Mouse (Mus musculus) 3T3-L1 (cell line): ENCODE data around the gene Gm49333.

Experiments
- DNase-seq: peaks from one replicate; pipeline ENCODE4 v3.0.0-alpha.2; 2015; ENCODE audit warnings: low read depth, low spot score

Gene Gm49333

GRCm38 (mm10) chr16:20611357-20612227, at the start of gene Gm49333, which contains the start of the genes Eef1akmt4 and Alg3:
TSS of gene Gm49333 (plus strand) at chr16:20611610.
TSS of gene Eef1akmt4 (plus strand) at chr16:20611593.
TSS of gene Alg3 (minus strand) at chr16:20611735.
- peak; percentile 99 for DNase-seq

- DNase-seq = no peak
Measured at GRCm38 (mm10) chr16:20565075-20565474, 46.3 kb upstream of the Gm49333 start.

DNA sequence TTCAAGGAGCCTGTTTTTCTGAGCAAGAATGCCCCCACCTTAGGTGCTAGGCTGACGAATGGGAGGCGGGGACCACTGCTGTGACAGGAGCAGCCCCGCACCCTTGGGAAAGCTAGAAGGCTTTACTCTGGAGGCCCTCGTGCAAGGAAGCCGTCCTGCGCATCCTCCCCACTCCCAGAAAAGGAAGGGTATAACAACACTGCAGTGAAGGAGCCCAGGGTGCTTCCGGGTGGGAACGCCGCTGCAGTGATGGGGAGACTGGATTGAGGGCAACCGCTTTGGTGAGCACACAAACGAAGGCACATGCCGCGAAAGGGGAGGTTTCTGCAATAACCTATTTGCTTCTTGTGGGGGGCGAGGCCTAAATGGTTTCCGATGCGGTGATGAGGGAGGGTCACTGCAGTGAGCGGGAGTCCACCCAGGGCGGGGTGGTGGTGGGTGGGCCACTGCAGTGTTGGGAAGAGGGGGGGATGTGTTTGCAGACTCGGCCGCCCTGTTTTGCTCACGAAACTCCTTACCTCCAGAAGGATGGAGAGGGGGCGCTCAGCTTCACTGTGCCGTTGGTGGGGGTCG, 22.0 kb upstream of the Gm49333 start, which contains the start of gene Vwa5b2:
TSS of gene Vwa5b2 (plus strand) at position 106 of the 573 bp plus-strand sequence.
- DNase-seq = no peak

- no peak for DNase-seq
Measured at GRCm38 (mm10) chr16:20589939-20590679, 21.3 kb upstream of the Gm49333 start.

- no peak for DNase-seq
Measured at GRCm38 (mm10) chr16:20590680-20591038, 20.8 kb upstream of the Gm49333 start.

GRCm38 (mm10) chr16:20591076-20591705, 20.2 kb upstream of the Gm49333 start:
- DNase-seq = no peak

- DNase-seq = no peak
Measured at GRCm38 (mm10) chr16:20595060-20595673, 16.2 kb upstream of the Gm49333 start.

DNA sequence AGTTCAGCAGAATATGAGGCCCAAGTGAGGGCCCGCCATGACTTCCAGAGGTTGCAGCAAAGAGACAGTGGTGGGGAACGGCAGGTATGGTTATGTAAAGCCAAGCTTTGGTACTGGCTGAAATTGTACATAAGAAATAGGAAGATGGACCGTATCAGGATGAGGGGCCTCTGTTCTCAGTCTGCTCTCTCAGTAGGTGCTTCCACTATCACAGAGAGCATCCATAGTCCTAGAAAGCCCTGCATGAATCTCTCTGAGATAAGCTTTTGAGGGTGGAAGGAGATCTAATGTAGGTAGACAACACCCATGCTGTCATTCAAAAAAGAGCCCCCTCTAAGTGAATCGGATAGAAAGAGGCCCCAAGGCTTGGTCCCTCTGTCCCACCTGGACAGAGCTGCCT, 15.7 kb upstream of the Gm49333 start:
- no peak for DNase-seq

DNA sequence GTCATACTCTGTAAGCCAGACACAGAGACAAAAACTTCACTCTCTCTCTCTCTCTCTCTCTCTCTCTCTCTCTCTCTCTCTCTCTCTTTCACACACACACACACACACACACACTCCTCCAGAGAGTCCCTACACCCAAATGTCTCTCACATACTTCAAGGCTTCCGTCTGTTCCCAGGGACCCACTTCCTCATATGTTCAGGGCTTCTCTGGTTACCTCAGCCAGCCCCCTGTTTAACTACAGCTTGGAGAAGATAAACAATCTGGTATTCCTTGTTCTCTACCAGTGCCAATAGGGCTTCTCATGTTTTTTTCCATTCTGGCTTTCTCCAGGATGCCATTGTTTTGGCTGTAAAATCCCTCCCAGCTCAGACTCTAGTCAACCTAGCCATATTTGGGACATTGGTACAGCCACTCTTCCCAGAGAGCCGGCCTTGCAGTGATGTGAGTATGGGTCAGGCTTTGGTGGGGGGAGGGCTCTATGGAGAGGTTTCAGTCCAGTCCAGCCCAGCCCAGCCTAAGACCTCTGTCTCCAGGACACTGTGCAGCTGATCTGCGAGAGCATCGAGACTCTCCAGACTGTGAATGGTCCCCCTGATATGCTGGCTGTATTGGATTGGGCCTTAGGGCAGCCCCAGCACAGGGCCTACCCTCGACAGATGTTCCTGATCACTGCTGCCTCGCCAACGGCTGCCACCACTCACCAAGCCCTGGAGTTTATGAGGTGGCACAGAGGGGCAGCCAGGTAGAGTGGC, 14.5 kb upstream of the Gm49333 start:
- DNase-seq = no peak

GRCm38 (mm10) chr16:20600511-20600910, 10.9 kb upstream of the Gm49333 start:
- peak; percentile 58 for DNase-seq

DNA sequence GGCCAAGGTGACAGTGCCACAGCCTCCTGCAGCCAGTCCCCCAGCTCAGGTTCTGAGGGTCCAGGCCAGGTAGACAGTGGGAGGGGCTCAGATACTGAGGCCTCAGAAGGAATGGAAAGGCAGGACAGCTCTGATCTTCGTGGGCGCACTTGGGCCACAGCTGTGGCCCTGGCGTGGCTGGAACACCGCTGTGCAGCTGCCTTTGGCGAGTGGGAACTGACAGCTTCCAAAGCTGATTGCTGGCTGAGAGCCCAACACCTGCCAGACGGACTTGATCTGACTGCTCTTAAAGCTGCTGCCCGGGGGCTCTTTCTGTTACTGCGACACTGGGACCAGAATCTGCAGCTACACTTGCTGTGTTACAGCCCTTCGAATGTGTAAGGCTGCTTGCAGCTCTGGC, 6.7 kb upstream of the Gm49333 start:
- DNase-seq = no peak

GRCm38 (mm10) chr16:20610501-20611356, 681 bp upstream of the Gm49333 start:
- DNase-seq = peak; percentile 93

- DNase-seq = peak; percentile 31
Measured at GRCm38 (mm10) chr16:20619541-20620398, 8.4 kb downstream of the Gm49333 start.

DNA sequence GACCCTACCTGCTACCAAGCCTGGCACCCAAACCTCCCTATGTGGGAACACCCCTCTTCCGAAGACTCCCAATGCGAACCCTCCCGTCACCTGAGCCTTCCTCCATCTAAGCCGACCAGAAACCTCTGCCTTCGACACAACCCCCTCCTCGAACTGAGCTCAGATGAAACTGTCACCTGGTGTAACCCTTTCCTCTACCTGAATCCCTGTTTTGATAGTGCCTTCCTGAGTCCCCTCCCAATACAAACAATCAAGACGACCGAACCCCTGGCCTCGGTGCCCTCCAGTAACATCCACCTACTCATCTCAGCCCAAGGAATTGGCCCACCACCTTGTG, 9.0 kb downstream of the Gm49333 start:
- DNase-seq = peak; percentile 33

DNA sequence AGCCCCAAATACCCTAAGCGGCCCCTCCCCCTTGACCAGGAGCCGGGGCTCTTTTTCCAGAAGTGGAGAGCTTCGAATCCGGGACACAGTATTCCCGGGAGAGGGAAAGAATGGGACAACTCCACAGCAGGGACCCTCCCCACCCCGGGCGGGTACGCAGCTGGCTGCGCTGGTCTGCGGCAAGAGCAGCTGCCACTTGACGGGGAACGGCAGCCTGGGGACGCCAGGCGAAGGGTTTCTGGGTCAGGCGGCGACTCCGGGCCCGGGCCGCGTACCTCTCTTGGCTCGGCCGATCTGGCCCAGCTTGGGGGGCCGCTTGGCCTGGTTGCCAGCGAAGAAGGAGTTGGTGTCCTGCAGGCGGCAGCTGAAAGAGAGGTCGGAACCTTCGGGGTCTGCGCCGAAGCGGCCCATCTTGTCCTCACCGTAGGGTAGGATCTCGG, 9.4 kb downstream of the Gm49333 start:
- DNase-seq = no peak

DNA sequence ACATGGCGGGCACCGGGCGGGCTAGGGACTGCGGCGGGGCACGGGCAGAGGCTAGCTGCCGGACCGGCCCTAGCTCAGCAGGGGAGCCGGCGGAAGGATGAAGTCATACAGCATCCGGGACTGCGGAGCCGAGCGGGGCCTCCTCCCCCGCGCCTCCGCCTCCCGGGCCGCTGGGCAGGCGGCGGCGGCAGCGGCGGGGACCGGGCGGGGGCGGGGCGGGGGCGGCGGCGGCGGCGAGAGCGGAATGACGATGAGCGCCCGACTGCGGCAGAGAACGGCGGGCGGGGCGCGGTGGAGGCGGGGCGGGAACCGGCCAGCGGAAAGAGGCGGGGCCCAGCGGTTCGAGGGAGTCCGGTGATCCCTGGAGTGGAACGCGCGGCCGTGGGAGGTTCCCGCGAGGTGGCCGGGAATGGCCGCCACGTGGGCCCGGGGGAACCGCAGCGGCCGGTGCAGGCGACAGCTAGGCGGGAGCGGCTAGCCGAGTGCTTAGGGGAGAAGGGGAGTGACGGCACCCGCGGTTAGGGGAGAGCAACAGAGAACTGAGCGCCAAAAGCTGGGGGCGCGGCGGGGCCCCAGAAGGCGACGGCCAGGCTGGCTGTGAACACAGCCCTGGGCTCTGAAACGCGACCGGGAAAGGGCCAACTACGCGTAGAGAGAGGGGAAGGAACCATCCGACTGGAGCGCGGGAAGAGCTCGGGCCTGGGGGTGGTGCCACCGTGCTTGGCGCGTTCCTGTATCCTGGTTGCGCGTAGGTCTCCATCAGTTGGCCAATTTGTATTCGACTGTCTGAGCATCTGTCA, 10.0 kb downstream of the Gm49333 start, which contains the start of gene Camk2n2:
TSS of gene Camk2n2 (minus strand) at position 97 of the 800 bp plus-strand sequence.
- DNase-seq = peak; percentile 70

DNA sequence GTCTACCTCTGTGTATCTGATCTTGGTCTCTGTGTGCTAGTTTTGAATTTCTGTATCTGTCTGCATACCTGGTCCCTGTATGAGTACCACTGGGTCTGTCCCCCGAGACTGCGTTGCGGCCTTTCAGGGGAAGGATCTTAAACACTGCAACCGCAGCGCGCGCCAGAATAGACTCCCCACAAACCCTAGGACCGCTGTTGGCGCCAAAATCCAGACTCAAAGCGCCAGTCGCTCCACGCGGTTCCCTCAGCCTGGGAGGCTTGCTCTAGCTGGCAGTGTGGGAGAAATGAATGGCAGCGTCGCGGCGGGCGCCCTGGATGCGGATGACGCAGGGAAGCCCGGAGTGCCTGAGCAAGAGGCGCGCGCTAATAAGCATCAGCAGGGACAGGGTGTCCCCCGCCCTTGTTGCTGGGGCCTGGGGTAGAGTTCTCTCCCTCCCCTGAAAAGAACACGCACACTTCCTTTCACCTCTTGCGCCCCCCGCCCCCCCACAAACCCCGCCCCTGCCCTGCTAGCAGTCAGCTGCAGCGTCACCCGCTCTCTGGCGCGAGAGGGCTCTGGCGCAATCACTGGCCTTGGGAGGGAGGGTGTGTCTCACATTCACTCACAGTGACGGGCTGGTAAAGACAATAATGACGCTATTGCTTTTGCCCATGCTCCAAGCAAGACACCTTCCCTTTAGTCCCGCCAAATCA, 10.7 kb downstream of the Gm49333 start:
- DNase-seq = peak; percentile 90
